Mouse (Mus musculus) common myeloid progenitor, adult 5-6 weeks (primary cell): ENCODE results near the gene Fam217a. TPM values are rescaled to one million over a fixed set of nuclear protein-coding genes. Genes with fewer than 3 reads are reported as not detected.
"Not testable (repeated sequence)": the region's sequence is repeated elsewhere in the genome, so short reads cannot be mapped to it uniquely, and the experiment has no call there.

ENCODE experiments used
- ATAC-seq: replicated peaks from 2 replicates; pipeline ENCODE4 v1.8.0; 2016; ENCODE audit warnings: low read depth, mild to moderate bottlenecking, moderate TSS enrichment, inconsistent platforms; ENCODE audit not compliant: poor library complexity, severe bottlenecking
- total RNA-seq: library from RNA; stranded (forward); fragments of 200-1000, 187-1606 nt; gene quantifications from 2 replicates; pipeline ENCODE4 v1.2.3, GENCODE M21; 2017

Gene Fam217a
- total RNA-seq, 1 experiment from 2014 or later = 0.64 TPM

DNA sequence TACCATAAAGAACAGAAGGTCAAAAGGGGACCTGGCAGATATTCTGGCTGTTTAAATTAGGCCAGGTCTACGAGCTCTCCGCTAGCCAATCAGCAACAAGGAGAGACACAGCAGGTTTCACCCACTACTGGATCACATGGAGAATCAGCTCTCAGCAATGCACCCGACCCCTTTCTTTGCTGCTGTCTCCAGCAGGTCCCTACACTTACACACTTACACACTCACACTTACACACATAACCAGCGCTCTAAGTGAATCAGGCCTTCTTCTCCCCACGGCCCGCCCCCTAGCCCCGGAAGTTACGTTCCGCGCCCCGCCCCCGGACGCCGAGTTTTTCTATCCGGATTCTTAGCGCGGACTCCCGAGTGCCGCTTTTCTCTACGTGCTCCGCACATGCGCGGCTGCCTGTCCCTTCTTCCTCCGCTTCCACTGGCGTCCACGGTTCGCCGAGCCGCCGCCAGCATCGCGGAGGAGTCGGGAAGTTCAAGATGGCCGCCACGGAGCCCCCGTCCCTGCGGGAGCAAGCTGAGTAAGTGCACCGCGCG is 48.9 kb downstream of the Fam217a start, which contains the start of gene Prpf4b:
Prpf4b (plus strand) TSS at position 137 of the 545 bp plus-strand sequence.
- peak; percentile 67 for ATAC-seq

DNA sequence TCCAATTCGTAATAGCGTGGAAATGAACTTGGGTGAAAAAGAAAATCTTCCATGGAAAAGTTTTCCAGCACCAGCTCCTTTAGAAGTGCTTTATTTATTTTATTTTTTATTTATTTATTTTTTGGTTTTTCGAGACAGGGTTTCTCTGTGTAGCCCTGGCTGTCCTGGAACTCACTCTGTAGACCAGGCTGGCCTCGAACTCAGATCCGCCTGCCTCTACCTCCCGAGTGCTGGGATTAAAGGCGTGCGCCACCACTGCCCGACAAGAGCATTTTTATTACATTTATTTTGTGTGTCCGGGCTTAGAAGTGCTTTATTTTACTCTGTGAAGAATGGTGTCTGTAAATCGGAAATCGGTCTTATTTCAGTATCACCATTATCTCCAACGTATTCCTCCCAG is 49.4 kb downstream of the Fam217a start:
- ATAC-seq = not testable (repeated sequence)

DNA sequence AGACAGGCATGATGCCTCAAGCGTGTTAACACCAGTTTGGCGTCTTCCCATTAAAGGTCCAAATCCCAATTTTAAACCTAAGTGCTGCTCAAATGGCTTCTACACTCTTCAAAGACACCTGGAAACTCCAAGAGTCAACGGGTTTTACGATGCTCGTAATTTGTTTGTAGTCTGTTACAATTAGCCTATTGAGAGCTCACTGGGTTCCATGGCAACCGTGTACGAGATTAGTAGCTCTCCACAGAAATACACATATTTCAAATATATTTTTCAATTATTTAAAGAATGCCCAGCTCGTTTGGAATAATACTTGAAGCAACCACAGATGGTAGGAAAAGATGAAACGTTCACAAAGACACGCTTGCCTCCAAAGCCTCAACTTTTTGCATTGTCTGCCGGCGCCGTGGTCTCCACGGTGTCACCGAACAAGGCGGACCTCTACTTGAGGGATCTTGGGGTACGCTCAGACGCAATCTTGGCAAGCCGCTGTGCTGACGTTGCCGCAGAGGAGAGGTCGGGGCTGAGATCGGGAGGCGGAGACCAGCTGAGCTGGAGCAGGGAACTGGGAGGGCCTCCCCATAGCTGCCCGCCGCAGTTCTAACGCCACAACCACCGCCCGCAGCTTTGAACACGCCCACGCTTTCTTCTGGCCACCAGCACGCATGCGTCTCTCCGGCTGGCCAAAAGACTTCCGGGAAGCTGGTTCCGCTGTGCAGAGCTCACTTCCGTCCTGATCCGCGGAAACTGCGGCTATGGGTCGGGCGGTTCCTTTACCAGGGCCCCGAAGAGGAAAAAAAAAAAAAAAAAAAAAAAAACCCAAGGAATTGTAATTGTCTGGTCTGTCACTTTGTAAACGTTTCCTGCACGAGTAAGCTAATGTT is 50.1 kb downstream of the Fam217a start:
- peak; percentile 85 for ATAC-seq

DNA sequence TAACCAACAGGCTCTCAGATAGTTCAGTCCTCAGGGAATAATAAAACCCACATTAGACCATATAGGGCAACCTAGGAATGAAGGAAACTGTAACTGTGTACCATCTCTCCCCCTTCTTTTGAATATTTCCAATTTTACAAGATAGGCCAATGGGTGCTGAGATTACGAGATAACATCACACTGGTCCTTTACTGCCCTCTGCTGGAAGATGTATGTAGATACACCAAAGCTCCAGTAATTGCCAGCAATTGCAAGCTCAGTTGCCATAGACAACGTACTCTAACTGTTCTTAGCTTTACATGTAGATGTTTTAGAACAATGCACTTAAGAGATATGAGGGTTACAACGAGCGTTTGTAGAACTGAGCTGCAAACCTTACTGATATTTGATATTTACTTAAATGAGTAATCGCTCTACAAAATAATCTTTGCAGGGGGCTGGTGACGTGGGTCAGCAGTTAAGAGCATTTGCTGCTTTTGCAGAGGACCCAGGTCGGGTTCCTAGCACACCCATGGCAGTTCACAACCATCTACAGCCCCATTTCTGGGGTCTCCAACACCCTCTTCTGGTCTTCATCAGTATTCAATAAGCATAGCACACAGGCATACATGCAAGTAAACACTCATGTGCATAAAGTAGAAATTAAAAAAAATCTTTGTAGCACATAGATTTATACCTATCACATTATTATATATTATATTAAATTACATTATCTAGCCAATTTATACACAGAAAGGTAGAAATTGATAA is 59.5 kb downstream of the Fam217a start:
- ATAC-seq = peak; percentile 84

DNA sequence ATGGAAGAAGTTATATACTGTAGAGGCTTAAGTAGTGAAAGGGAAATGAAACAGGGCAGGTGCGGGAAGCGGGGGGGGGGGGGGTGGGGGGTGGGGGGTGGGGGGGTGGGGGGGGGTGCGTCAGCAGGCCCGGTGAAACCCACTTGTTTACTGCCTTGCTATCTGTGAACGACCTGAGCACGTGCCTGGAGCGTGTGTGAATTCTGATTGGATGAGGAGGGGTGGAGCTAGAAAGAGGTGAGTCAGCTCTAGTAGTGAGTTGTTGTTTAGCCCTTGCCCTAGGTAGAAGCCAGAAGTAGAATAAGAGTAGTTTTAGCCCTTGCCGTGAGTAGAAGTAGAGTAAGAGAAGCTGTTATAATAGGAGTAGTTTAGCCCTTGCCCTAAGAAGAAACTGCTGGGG is 62.9 kb downstream of the Fam217a start:
- not testable (repeated sequence) for ATAC-seq

Other genes starting within 250 kb of the Fam217a start
- gene Fam50b, start 189.5 kb downstream of the Fam217a start, total RNA-seq = not detected in 2 replicates
- 183 and 199 TPM in 2 replicates for gene Prpf4b, start 49.0 kb downstream of the Fam217a start, total RNA-seq
- not detected in 2 replicates for gene 4933417A18Rik, start 99 bp upstream of the Fam217a start, total RNA-seq
- not detected in 2 replicates for gene Eci3, start 39.5 kb upstream of the Fam217a start, total RNA-seq
- gene Eci2, start 102.8 kb upstream of the Fam217a start, total RNA-seq = 76.6 and 80.0 TPM in 2 replicates